Mouse (Mus musculus): Measurements from ENCODE around the gene Slc7a6os. TPM values are rescaled to one million over a fixed set of nuclear protein-coding genes. Genes with fewer than 3 reads are reported as not detected.
A peak's percentile ranks its signal among the peaks of the same experiment; 100 is the strongest.
"Not testable (repeated sequence)": the region's sequence is repeated elsewhere in the genome, so short reads cannot be mapped to it uniquely, and the experiment has no call there.

Slc7a6os gene
- polyA plus RNA-seq, 1 experiment from 2014 or later = 34.0 TPM

- Histone ChIP-seq H3K27ac (peak overlapping the region; percentile 95), H3K9me3 (no peaks in the 10 kb centered on the region), H3K4me3 (replicated peaks) (peak overlapping the region; percentile 91), H3K4me1 (replicated peaks) (peaks cover 5% of the 10 kb centered on the region), H3K36me3 (peaks cover 16% of the 10 kb centered on the region), H3K4me2 (replicated peaks) (peak overlapping the region; percentile 64), H3K27me3 (replicated peaks) (no peaks in the 10 kb centered on the region), H3K9ac (peak overlapping the region; percentile 93)
- WGBS = under 1% methylated on average over 35 of the region's 35 CpGs
- ATAC-seq = peak; percentile 74
Measured at GRCm38 (mm10) chr8:106210035-106210731, 552 bp downstream of the Slc7a6os start.

- not testable (repeated sequence) for H3K27ac ChIP-seq; H3K9ac ChIP-seq; H3K4me2 ChIP-seq (replicated peaks); H3K4me3 ChIP-seq (replicated peaks); H3K27me3 ChIP-seq (replicated peaks); H3K9me3 ChIP-seq; H3K4me1 ChIP-seq (replicated peaks); ATAC-seq
- H3K36me3 ChIP-seq = peaks cover 35% of the 10 kb centered on the region
- WGBS = 72% methylated on average over 3 of the region's 3 CpGs
Measured at GRCm38 (mm10) chr8:106199596-106199995, 11.1 kb downstream of the Slc7a6os start.

DNA sequence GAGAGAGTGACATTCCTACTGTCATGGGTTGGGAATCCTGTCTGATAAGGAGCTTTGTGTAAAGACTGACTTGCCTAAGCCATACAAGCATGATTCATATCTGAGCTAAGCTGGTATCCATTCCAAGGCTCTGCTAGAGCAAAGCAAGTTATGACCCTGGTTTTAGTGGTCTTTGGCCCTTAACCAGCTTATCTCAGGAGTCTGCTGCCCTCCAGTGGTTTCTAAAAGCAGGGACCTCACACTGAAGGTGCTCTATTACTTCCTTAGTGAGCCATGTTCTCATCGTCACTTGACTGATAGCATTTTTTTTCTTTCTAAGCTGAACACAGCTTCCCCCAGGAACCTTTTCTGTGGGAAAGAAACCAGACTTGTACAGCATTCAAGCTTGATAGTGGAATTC is 12.0 kb downstream of the Slc7a6os start:
- H3K27ac ChIP-seq = no peak overlapping the region
- H3K27me3 ChIP-seq (replicated peaks) = no peaks in the 10 kb centered on the region
- no peaks in the 10 kb centered on the region for H3K9me3 ChIP-seq
- ATAC-seq = peak; percentile 69
- 4% methylated on average over 1 of the region's 1 CpGs for WGBS
- peaks cover 34% of the 10 kb centered on the region for H3K36me3 ChIP-seq
- H3K9ac ChIP-seq = no peak overlapping the region
- H3K4me1 ChIP-seq (replicated peaks) = no peaks in the 10 kb centered on the region
- H3K4me2 ChIP-seq (replicated peaks) = no peak overlapping the region
- H3K4me3 ChIP-seq (replicated peaks) = no peak overlapping the region

GRCm38 (mm10) chr8:106194062-106194461 is 16.7 kb downstream of the Slc7a6os start:
- 79% methylated on average over 5 of the region's 5 CpGs for WGBS
- ATAC-seq = no peak
- no peak overlapping the region for H3K4me2 ChIP-seq (replicated peaks)

DNA sequence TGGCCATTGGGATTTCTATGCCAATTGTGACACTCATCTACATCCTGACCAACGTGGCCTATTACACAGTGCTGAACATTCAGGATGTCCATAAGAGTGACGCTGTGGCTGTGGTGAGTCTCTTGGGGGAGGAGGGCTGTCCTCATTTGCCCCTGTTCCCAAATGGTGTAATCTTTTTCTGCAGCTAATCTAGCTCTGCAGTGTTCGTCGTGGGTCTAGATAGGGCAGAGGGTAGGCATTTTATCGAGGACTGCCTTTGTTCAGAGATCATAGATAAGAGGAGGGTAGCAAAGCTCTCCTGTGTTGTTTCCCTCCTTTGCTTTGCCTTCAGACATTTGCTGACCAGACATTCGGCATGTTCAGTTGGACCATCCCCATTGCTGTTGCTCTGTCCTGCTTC is 17.6 kb downstream of the Slc7a6os start:
- H3K4me3 ChIP-seq (replicated peaks) = no peak overlapping the region
- ATAC-seq = no peak
- WGBS = 84% methylated on average over 6 of the region's 6 CpGs
- H3K4me2 ChIP-seq (replicated peaks) = no peak overlapping the region
- no peaks in the 10 kb centered on the region for H3K9me3 ChIP-seq
- H3K9ac ChIP-seq = no peak overlapping the region
- no peaks in the 10 kb centered on the region for H3K4me1 ChIP-seq (replicated peaks)
- H3K27ac ChIP-seq = no peak overlapping the region
- no peaks in the 10 kb centered on the region for H3K27me3 ChIP-seq (replicated peaks)
- peaks cover 23% of the 10 kb centered on the region for H3K36me3 ChIP-seq

More at GRCm38 (mm10) chr8:106194062-106194461, 16.7 kb downstream of the Slc7a6os start:
- Histone ChIP-seq H3K4me3 (replicated peaks) (no peak overlapping the region), H3K36me3 (peaks cover 28% of the 10 kb centered on the region), H3K27me3 (replicated peaks) (no peaks in the 10 kb centered on the region), H3K27ac (no peak overlapping the region), H3K9ac (no peak overlapping the region), H3K9me3 (no peaks in the 10 kb centered on the region), H3K4me1 (replicated peaks) (no peaks in the 10 kb centered on the region)

DNA sequence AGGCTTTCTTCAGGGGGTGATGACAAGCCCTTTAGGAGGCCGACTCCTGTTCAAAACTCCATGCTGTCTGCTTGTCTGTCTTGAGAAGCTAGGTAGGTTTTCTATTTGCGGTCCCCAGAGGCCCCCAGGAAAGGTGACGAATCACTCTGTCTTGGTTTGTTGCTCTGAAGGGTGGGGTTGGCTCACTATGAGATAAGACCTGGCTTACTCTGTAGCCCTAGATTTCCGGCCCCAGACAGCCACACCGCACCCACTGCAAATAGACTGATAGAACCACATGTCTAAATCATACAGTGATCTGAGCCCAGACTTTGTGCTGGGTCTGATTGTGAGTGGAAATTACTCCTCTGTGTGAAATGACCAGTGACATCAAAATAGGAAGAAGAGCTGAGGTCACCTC is 19.1 kb downstream of the Slc7a6os start:
- no peak overlapping the region for H3K4me2 ChIP-seq (replicated peaks)
- no peaks in the 10 kb centered on the region for H3K9me3 ChIP-seq
- no peaks in the 10 kb centered on the region for H3K4me1 ChIP-seq (replicated peaks)
- 59% methylated on average over 5 of the region's 5 CpGs for WGBS
- no peaks in the 10 kb centered on the region for H3K27me3 ChIP-seq (replicated peaks)
- no peak overlapping the region for H3K4me3 ChIP-seq (replicated peaks)
- ATAC-seq = peak; percentile 89
- H3K36me3 ChIP-seq = peaks cover 22% of the 10 kb centered on the region
- no peak overlapping the region for H3K27ac ChIP-seq
- H3K9ac ChIP-seq = no peak overlapping the region

DNA sequence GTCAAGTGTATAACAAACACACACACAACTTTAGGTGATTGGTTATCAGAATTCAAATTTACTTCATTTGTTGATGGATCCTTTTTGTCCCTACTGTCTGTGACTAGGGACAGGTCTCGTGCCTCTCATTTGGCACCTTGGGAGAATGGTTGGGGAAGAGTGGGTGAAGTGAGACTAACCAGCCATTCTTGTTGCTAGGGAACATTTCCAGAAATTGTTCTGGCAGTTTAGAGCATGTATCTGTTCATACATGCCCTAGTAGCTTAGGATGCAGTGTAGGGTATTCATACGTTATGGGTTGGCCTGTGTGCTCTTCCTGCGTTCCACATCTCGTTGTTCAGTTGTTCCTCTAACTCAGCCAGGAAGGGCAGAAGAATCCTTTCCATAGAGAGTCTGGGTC is 21.6 kb downstream of the Slc7a6os start:
- no peaks in the 10 kb centered on the region for H3K9me3 ChIP-seq
- no peak overlapping the region for H3K9ac ChIP-seq
- no peaks in the 10 kb centered on the region for H3K27me3 ChIP-seq (replicated peaks)
- peaks cover 9% of the 10 kb centered on the region for H3K36me3 ChIP-seq
- WGBS = 96% methylated on average over 4 of the region's 4 CpGs
- H3K27ac ChIP-seq = no peak overlapping the region
- no peak overlapping the region for H3K4me3 ChIP-seq (replicated peaks)
- H3K4me1 ChIP-seq (replicated peaks) = no peaks in the 10 kb centered on the region
- H3K4me2 ChIP-seq (replicated peaks) = no peak overlapping the region
- no peak for ATAC-seq

GRCm38 (mm10) chr8:106186394-106186793 is 24.3 kb downstream of the Slc7a6os start:
- H3K4me2 ChIP-seq (replicated peaks) = no peak overlapping the region
- H3K9ac ChIP-seq = no peak overlapping the region
- ATAC-seq = no peak
- peaks cover 2% of the 10 kb centered on the region; the same call in 1 of the 2 replicates for H3K36me3 ChIP-seq
- H3K27ac ChIP-seq = no peak overlapping the region
- H3K9me3 ChIP-seq = no peaks in the 10 kb centered on the region
- no peaks in the 10 kb centered on the region for H3K27me3 ChIP-seq (replicated peaks)
- WGBS = 89% methylated on average over 3 of the region's 3 CpGs
- H3K4me1 ChIP-seq (replicated peaks) = no peaks in the 10 kb centered on the region
- H3K4me3 ChIP-seq (replicated peaks) = no peak overlapping the region

GRCm38 (mm10) chr8:106185628-106186270 is 25.0 kb downstream of the Slc7a6os start:
- no peak overlapping the region for H3K27ac ChIP-seq
- WGBS = 85% methylated on average over 8 of the region's 8 CpGs

DNA sequence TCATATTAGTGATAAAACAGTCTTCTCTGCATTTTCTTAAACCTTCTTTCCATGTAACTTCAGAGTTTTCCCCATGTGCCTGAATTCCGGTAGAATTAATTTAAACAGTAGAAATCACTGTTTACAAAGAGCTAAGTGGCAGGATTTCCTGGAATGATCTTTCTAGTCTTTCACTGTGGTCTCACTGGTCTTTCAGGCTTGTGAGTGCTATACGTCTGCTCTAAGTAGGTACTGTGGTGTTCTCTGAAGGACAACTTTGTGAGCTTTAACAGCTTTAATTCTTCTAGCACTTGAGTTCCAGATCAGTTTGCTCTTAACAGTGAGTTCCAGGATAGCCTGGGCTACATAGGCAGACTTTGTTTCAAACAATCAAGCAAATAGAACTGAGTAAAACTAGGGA is 32.3 kb downstream of the Slc7a6os start:
- 33% methylated on average over 2 of the region's 2 CpGs for WGBS
- H3K27me3 ChIP-seq (replicated peaks) = no peaks in the 10 kb centered on the region
- ATAC-seq = no peak
- no peak overlapping the region for H3K4me2 ChIP-seq (replicated peaks)
- H3K9me3 ChIP-seq = no peaks in the 10 kb centered on the region
- H3K4me3 ChIP-seq (replicated peaks) = no peak overlapping the region
- H3K4me1 ChIP-seq (replicated peaks) = peaks cover 11% of the 10 kb centered on the region
- no peak overlapping the region for H3K27ac ChIP-seq
- no peak overlapping the region for H3K9ac ChIP-seq
- no peaks in the 10 kb centered on the region for H3K36me3 ChIP-seq

More at GRCm38 (mm10) chr8:106185628-106186270, 25.0 kb downstream of the Slc7a6os start:
- H3K4me1 ChIP-seq (replicated peaks) = no peaks in the 10 kb centered on the region
- no peaks in the 10 kb centered on the region for H3K27me3 ChIP-seq (replicated peaks)
- no peak overlapping the region for H3K4me2 ChIP-seq (replicated peaks)
- no peak overlapping the region for H3K9ac ChIP-seq
- H3K36me3 ChIP-seq = peaks cover 2% of the 10 kb centered on the region; the same call in 1 of the 2 replicates
- no peak for ATAC-seq
- H3K9me3 ChIP-seq = no peaks in the 10 kb centered on the region
- H3K4me3 ChIP-seq (replicated peaks) = no peak overlapping the region

DNA sequence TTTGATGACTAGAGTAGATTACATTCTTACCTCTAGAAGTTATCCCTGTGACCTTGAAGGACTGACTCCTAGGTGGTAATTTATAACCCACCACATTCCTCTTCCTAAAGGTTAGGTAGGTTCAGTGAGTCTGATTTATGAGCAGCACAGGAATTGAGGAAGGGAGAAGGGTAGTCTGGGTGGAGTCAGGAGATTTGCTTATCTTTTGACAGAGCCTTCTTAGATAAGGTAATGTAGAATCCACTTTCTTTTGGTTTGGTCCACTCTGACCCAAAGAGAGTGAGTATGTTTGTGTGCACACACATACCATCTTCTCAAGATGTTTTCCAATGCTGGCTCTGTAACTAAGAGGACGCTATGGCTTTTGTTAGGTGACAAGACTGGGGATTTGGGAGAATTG is 33.1 kb downstream of the Slc7a6os start:
- H3K36me3 ChIP-seq = no peaks in the 10 kb centered on the region
- H3K4me3 ChIP-seq (replicated peaks) = no peak overlapping the region
- WGBS = 53% methylated on average over 1 of the region's 1 CpGs
- no peak for ATAC-seq
- no peaks in the 10 kb centered on the region for H3K9me3 ChIP-seq
- no peak overlapping the region for H3K9ac ChIP-seq
- H3K4me1 ChIP-seq (replicated peaks) = peaks cover 11% of the 10 kb centered on the region
- H3K27ac ChIP-seq = no peak overlapping the region
- no peak overlapping the region for H3K4me2 ChIP-seq (replicated peaks)
- H3K27me3 ChIP-seq (replicated peaks) = no peaks in the 10 kb centered on the region

GRCm38 (mm10) chr8:106176891-106177290 is 33.8 kb downstream of the Slc7a6os start:
- no peak overlapping the region for H3K27ac ChIP-seq
- H3K4me2 ChIP-seq (replicated peaks) = no peak overlapping the region
- no peak overlapping the region for H3K9ac ChIP-seq
- H3K4me3 ChIP-seq (replicated peaks) = no peak overlapping the region
- peaks cover 11% of the 10 kb centered on the region for H3K4me1 ChIP-seq (replicated peaks)
- WGBS = 27% methylated on average over 1 of the region's 1 CpGs
- no peaks in the 10 kb centered on the region for H3K27me3 ChIP-seq (replicated peaks)
- ATAC-seq = no peak
- no peaks in the 10 kb centered on the region for H3K36me3 ChIP-seq
- H3K9me3 ChIP-seq = no peaks in the 10 kb centered on the region

- WGBS = 91% methylated on average over 3 of the region's 3 CpGs
- Histone ChIP-seq H3K4me1 (replicated peaks) (peaks cover 11% of the 10 kb centered on the region), H3K27ac (no peak overlapping the region), H3K27me3 (replicated peaks) (no peaks in the 10 kb centered on the region), H3K4me2 (replicated peaks) (no peak overlapping the region), H3K9me3 (no peaks in the 10 kb centered on the region), H3K4me3 (replicated peaks) (no peak overlapping the region), H3K36me3 (no peaks in the 10 kb centered on the region), H3K9ac (no peak overlapping the region)
- no peak for ATAC-seq
Measured at GRCm38 (mm10) chr8:106173566-106173965, 37.2 kb downstream of the Slc7a6os start.
